Mouse (Mus musculus): ENCODE measurements around the gene Casz1.

The Casz1 gene

DNA sequence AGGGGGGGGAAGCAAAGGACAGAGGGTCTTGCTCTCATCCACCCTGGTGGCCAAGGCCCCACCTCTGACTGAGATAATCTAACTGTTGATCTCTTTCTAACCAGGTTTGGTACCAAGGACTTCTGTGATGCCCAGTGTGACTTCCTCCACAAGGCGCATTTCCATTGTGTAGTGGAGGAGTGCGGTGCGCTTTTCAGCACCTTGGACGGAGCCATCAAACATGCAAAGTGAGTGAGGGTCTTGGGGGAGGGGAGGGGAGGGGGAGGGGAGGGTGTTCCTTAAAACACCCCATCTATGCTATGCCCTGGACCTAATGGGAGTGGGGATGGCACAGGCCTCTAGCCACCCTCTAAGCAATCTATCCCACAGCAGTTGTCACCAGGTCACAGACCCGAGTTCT lies 138.9 kb downstream of the Casz1 start:
- DNase-seq, result no peak

DNA sequence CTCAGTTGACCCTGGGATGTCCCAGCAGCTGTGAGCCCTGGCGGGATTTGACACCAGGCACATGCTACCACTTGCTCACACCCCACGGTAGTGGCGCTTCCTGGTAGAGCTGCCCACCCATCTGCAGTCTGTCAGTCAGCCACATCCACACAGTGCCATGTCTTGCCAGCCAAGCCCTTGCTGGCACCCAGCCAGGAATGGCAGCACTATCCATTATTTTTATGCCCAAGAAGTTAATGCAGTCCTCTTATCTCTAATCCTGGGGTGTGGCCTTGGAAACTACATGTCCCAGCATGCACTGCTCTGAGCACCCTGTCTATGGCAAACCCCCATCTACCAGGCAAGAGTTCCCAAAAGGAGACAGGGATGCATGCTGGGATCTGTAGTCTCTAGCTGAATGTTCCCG lies 141.2 kb downstream of the Casz1 start:
- DNase-seq, result peak; percentile 31

GRCm38 (mm10) chr4:148946071-148946470 lies 141.8 kb downstream of the Casz1 start:
- DNase-seq, result no peak

DNA sequence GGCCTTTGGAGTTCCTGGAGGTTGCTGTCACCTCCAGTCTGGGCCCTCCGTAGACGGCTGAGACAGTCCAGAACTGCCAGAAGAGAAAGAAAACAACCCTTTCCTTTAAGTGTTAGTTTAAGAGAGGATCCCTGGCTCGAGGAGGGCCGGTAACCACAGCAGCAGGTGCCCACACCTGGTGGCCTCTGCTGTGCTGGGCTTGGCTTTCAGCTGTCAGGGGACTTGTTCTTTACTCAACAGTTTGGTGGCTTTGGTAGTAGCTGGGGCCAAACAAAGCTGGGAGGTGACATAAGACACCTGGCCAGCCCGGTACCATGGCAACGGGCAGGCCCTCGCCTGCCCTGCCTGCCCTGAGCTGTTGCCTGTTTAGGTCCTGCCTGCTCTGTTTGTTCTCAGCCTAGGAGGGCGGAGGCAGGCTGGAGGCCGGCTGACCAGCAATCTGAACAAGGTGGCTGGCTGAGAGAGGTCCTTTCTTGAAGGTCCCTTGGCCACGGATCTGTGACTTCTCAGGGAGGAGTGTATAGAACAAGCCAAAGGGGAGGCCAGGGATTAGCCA lies 143.7 kb downstream of the Casz1 start:
- DNase-seq, result no peak

- no peak for DNase-seq
These were observed 146.3 kb downstream of the Casz1 start for GRCm38 (mm10) chr4:148950487-148950886.

DNA sequence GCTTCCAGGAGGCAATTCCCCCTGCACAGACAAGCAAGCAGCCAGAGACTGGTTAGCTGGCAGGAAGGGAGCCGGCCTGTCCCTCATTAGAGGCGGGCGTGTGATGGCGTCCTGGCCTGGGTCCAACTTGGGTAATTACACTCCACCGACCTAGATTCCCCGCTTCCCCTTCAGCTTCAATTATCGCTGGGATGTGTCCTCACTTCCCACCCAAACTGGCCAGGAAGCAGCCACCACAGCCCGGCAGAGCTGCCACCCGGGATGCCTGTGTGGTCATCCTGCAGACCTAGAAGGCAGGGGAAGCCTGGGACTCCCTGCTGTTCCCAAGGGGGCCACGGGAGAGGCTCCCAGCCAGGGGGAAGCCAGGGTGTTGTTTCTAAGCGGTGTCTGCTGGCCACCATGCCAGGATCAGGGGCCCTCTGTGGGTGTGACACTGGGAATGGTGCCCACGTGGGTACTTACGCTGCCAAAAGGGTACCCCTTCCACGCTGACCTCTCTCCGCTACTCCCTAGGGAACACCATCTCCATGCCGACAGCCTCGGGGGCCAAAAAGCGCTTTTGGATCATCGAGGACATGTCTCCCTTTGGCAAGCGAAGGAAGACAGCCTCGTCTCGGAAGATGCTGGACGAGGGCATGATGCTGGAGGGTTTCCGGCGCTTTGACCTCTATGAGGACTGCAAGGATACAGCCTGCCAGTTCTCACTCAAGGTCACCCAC lies 146.9 kb downstream of the Casz1 start:
- DNase-seq, result peak; percentile 42

DNA sequence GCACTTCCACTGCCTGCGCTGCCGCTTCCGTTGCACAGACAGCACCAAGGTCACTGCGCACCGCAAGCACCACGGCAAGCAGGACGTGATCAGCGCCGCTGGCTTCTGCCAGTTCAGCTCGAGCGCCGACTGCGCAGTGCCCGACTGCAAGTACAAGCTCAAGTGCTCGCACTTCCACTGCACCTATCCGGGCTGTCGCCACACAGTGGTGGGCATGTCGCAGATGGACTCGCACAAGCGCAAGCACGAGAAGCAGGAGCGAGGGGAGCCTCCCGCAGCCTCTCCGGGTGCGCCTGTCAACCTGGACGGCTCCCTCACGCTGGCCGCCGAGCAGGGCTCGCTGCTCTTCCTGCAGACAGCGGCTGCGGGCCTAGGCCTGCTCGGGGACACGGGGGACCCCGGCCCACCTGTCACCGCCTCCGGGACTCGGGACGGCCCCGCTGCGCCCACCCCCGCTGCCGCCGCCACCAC lies 147.6 kb downstream of the Casz1 start:
- DNase-seq, result no peak

- no peak for DNase-seq
These were observed 148.3 kb downstream of the Casz1 start for GRCm38 (mm10) chr4:148952328-148953222.

- peak; percentile 54 for DNase-seq
These were observed 151.0 kb downstream of the Casz1 start for GRCm38 (mm10) chr4:148955131-148955813.

DNA sequence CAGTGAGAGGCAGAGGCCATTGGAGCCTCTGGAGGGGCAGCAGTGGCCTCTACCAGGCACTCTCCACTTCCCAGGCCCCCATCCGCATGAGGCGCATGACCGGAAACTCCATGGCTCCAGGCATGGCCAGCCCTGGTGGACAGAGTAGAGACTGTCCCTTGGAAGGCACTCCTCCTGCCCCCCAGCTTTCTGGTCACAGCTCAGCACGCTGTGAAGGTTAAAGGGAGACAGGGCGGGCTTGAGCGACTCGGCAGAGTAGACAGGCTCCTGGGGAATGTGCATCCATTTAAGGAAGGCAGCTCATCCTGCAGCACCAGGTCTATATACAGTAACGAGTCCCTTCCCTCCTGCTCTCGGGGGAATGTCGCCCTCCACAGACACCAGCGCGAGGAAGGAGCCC lies 155.8 kb downstream of the Casz1 start:
- DNase-seq, result no peak

DNA sequence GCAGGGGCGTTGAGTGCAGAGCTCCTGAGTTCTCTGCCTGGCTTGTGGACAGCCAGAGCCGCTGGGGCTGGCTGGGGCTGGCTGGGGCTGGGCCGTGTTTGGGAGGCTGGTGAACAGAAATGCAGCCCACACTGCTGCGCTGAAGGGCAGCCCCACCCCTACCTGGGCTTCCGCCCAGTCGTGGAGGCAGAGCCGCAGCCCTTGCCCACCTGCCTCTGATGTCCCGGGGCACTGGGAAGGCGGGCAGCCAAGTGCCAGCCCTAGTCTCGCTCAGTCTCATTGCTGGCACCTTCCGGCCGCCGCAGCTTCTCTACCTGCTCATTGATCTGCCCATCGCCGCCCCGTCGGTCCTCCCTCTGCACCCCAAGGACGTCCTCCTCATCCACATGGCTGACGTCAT lies 156.9 kb downstream of the Casz1 start:
- DNase-seq, result no peak

- no peak for DNase-seq
These were observed 157.9 kb downstream of the Casz1 start for GRCm38 (mm10) chr4:148962096-148962495.

DNA sequence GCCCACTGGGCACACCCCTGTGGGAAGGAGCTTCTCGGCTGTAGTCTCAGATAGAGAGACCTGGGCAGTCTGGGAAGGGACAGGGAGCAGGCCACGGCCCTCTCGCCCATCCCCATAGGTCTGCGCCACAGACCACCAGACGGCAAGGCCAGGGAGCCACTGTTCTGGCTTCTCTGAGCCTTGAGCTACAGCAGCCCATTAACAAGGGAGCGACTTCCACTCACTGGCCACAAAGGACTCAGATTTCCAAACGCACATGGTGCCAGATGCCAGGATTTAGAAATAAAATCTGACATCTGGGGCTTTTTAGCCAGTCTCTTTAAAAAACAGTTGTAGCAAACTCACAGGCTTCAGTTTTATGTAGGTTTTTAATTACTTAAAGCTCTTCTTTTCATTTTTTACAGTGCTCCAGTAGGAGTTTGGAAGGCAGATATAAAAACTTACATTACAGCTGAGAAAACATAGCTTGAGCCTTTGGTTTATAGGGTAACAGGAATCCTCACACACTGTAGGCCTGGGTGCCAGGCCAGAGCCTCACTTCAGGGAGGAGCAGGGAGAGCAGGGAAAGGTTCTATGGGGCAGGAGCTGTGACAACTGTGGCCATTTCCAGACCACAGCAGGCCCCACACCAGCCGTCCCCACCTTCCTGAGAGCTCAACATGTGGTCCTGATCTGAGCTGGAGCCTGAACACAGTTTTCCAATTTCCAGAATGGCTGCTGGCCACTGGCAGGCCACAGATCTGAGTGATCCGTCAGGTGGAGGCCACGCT lies 160.5 kb downstream of the Casz1 start:
- no peak for DNase-seq

GRCm38 (mm10) chr4:148966132-148966531 lies 161.9 kb downstream of the Casz1 start:
- no peak for DNase-seq

GRCm38 (mm10) chr4:148968859-148969258 lies 164.6 kb downstream of the Casz1 start:
- no peak for DNase-seq

GRCm38 (mm10) chr4:148969610-148970009 lies 165.4 kb downstream of the Casz1 start:
- DNase-seq, result no peak

- no peak for DNase-seq
These were observed 166.5 kb downstream of the Casz1 start for GRCm38 (mm10) chr4:148970742-148971141.

- DNase-seq, result no peak
These were observed 167.5 kb downstream of the Casz1 start for GRCm38 (mm10) chr4:148971613-148972242.

- no peak for DNase-seq
These were observed 168.5 kb downstream of the Casz1 start for GRCm38 (mm10) chr4:148972707-148973106.

GRCm38 (mm10) chr4:148973387-148973786 lies 169.2 kb downstream of the Casz1 start:
- DNase-seq, result no peak

GRCm38 (mm10) chr4:148974833-148975232 lies 170.6 kb downstream of the Casz1 start:
- peak; percentile 33 for DNase-seq

Measured in cerebellum, adult 9-11 months (tissue).